Mouse (Mus musculus) heart, adult 2 months (tissue): ENCODE results near the gene Prpf31. TPM values are rescaled to one million over a fixed set of nuclear protein-coding genes. Genes with fewer than 3 reads are reported as not detected.
"Not testable (repeated sequence)": the region's sequence is repeated elsewhere in the genome, so short reads cannot be mapped to it uniquely, and the experiment has no call there.

ENCODE experiments used
- DNase-seq, 2 experiments: peaks; one replicate each; pipeline ENCODE4 v3.0.0; 2021
- H3K27ac ChIP-seq: fragments of 200-600 bp; 2 replicates; pipeline ENCODE4 v1.8.1; 2022
- H3K27me3 ChIP-seq: fragments of 200-500 bp; 2 replicates; pipeline ENCODE4 v1.6.1; 2012; ENCODE audit warnings: mild to moderate bottlenecking, low read length, inconsistent platforms, mixed read lengths; ENCODE audit not compliant: control insufficient read depth, insufficient read depth
- H3K36me3 ChIP-seq: fragments of 200-500 bp; 2 replicates; pipeline ENCODE4 v1.6.1; 2012; ENCODE audit warnings: low read length, inconsistent platforms; ENCODE audit not compliant: control insufficient read depth, insufficient read depth
- H3K4me1 ChIP-seq: fragments of 200-500 bp; 2 replicates; pipeline ENCODE4 v1.6.1; 2011; ENCODE audit warnings: low read length; ENCODE audit not compliant: control insufficient read depth, insufficient read depth
- H3K4me3 ChIP-seq: fragments of 200-600 bp; 2 replicates; pipeline ENCODE4 v1.8.1; 2022
- H3K79me2 ChIP-seq: fragments of 200-500 bp; replicated peaks from 2 replicates; pipeline ENCODE4 v1.6.1; 2012; ENCODE audit warnings: mild to moderate bottlenecking, inconsistent platforms, low read length, moderate library complexity, mixed read lengths; ENCODE audit not compliant: control insufficient read depth, insufficient read depth
- H3K9ac ChIP-seq: fragments of 200-500 bp; 2 replicates; pipeline ENCODE4 v1.6.1; 2012; ENCODE audit warnings: low read depth, mild to moderate bottlenecking, control low read depth, inconsistent platforms, low read length, mixed read lengths
- CTCF ChIP-seq: fragments of 200-600 bp; IDR thresholded peaks from 2 replicates; pipeline ENCODE4 v1.8.1; 2022; ENCODE audit warnings: antibody characterized with exemption, mild to moderate bottlenecking, moderate library complexity
- EP300 ChIP-seq: fragments of 200-500 bp; IDR thresholded peaks from 2 replicates; pipeline ENCODE4 v1.6.1; 2011; ENCODE audit warnings: low read depth, low read length, control low read depth; ENCODE audit not compliant: insufficient read depth
- POLR2A ChIP-seq: fragments of 200-500 bp; IDR thresholded peaks from 2 replicates; pipeline ENCODE4 v1.6.1; 2011; ENCODE audit warnings: mild to moderate bottlenecking, low read depth, low read length, control low read depth; ENCODE audit not compliant: insufficient read depth
- WGBS: fragments of 180-500 bp; shearing (Covaris S2); methylation state at CpG from one replicate; pipeline ENCODE4 v1.1.7; 2018; 5-methylcytosine and 5-hydroxymethylcytosine counted together
- intact Hi-C: fragments of 180-260 bp; cut with DNase I; formaldehyde crosslinking; loops from one replicate; pipeline ENCODE4 v1.15.1; 2025
- polyA plus RNA-seq: library from polyadenylated mRNA; depleted of rRNA; stranded (reverse); fragments of >200 nt; gene quantifications from 2 replicates; pipeline ENCODE4 v1.2.3, GENCODE M21; 2012
- total RNA-seq, 2 experiments: library from RNA; stranded (reverse); gene quantifications; 2 replicates each; pipeline ENCODE4 v1.2.3; 2021

Gene Prpf31
- total and polyA plus RNA-seq, 3 experiments: 21.5 to 24.4 (median 24.1) TPM

DNA sequence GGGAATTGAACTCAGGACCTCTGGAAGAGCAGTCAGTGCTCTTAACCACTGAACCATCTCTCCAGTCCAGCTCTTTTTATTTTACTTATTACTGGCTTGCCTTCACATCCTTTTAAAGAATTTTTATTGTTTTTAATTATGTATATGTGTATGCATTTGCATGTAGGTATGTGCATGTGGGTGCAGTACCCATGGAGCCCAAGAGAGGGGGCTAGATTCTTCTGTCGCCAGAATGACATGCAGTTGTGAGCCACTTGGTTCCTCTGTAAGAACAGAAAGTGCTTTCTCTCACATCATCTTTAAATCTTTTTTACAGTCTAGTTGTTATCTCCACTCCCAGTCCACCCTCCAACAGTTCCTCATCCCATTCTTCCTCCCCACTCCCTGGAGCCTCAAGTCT is 38.3 kb upstream of the Prpf31 start:
- Histone ChIP-seq H3K9ac (no peak overlapping the region), H3K79me2 (no peaks in the 10 kb centered on the region), H3K4me1 (no peaks in the 10 kb centered on the region), H3K27ac (no peak overlapping the region), H3K36me3 (no peaks in the 10 kb centered on the region), H3K27me3 (no peaks in the 10 kb centered on the region), H3K4me3 (no peak overlapping the region)
- no peak for DNase-seq
- intact Hi-C loops: no loop called here
- 66% methylated on average over 1 of the region's 1 CpGs for WGBS
- TF ChIP-seq POLR2A (no peak), CTCF (0 out of 2 replicates have a peak, but pooled peaks have one; percentile 10)

DNA sequence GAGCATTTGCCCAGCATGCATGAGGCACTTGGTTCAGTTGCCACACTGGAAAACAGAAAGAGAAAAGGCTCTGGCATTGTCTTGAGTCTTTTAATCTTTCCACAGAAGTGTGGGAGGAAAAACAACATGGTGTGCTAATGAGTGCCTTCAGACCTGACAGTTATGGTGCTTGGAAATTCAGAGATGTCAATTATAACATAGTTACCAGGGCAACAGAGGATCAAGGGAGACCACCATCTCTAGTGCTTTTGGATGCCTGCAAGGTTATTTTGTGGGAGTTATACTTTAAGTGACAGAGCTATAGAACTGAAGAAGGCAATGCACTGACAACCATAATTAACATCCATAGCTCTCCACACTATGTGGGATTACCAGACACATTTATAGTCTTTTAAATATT is 35.9 kb upstream of the Prpf31 start:
- DNase-seq: no peak
- H3K4me3 ChIP-seq: no peak overlapping the region
- H3K36me3 ChIP-seq: no peaks in the 10 kb centered on the region
- no peaks in the 10 kb centered on the region for H3K27me3 ChIP-seq
- no peak overlapping the region for H3K9ac ChIP-seq
- H3K79me2 ChIP-seq: no peaks in the 10 kb centered on the region
- intact Hi-C loops: no loop called here
- H3K27ac ChIP-seq: no peak overlapping the region
- TF ChIP-seq CTCF (no peak), POLR2A (no peak)
- H3K4me1 ChIP-seq: no peaks in the 10 kb centered on the region

DNA sequence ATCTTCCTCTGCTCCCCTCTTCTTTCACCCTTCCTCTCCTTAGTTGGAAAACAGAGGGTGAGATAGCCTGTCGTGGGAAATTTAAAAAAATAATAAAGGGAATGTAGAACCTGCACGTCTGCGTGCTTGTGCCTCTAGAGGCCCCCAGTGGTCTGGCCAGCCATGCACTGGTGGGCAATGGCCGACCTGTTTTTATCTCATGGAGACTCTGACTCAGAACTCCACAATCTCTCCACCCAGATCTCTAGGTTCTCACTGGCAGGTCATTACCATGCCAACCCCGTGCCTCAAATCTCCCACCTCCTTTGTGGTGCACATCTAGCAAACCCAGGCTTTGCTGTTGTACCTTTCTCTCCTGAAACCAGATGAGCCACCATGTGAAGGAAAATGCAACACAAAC is 35.1 kb upstream of the Prpf31 start:
- Histone ChIP-seq H3K36me3 (no peaks in the 10 kb centered on the region), H3K4me1 (no peaks in the 10 kb centered on the region), H3K27ac (no peak overlapping the region), H3K4me3 (no peak overlapping the region), H3K79me2 (no peaks in the 10 kb centered on the region), H3K27me3 (no peaks in the 10 kb centered on the region), H3K9ac (no peak overlapping the region)
- no peak for TF ChIP-seq EP300
- no peak for TF ChIP-seq CTCF
- no peak for TF ChIP-seq POLR2A
- DNase-seq: no peak
- intact Hi-C loops: no loop called here
- WGBS: 7% methylated on average over 5 of the region's 5 CpGs

DNA sequence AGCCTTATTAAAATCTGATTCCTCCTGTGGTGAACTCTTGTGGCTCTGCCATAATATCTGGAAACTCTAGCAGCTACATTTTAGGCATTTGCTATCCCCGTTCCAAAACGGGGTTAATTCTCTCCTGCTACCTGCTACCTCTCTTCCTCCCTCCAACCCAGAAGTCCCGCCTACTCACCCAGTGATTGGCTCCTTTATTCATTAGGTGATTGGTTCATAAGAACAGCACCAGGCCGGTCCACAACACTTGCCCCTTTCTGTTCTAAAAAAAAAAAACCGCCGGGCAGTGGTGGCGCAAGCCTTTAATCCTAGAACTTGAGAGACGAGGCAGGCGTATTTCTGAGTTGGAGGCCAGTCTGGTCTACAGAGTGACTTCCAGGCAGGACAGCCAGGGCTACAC is 34.6 kb upstream of the Prpf31 start:
- WGBS: 10% methylated on average over 9 of the region's 9 CpGs
- no peaks in the 10 kb centered on the region for H3K27me3 ChIP-seq
- intact Hi-C loops: no loop called here
- no peak overlapping the region for H3K27ac ChIP-seq
- no peak overlapping the region for H3K9ac ChIP-seq
- no peaks in the 10 kb centered on the region for H3K4me1 ChIP-seq
- no peaks in the 10 kb centered on the region for H3K36me3 ChIP-seq
- TF ChIP-seq CTCF (no peak), EP300 (no peak), POLR2A (no peak)
- peak in 1 of 2 experiments; percentile 9 for DNase-seq
- no peak overlapping the region for H3K4me3 ChIP-seq
- no peaks in the 10 kb centered on the region for H3K79me2 ChIP-seq

DNA sequence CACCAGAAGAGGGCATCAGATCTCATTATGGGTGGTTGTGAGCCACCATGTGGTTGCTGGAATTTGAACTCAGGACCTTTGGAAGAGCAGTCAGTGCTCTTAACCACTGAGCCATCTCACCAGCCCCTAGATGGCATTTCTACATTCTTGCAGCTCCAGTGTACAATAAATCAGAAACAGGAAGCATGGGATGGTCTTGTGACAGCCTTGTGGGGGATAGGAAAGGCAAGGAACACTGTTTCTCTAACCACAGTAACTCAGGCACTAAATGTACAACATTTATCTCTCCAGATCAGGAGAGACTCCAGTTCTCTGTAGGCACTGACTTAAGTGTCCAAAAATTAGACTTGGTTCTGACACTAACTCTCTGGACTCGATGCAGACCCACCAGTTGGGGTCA is 32.0 kb upstream of the Prpf31 start:
- intact Hi-C loops, H3K27me3 ChIP-seq, H3K79me2 ChIP-seq, H3K4me3 ChIP-seq, H3K4me1 ChIP-seq, H3K36me3 ChIP-seq, H3K27ac ChIP-seq, DNase-seq, H3K9ac ChIP-seq: not testable (repeated sequence)
- WGBS: 46% methylated on average over 1 of the region's 1 CpGs

DNA sequence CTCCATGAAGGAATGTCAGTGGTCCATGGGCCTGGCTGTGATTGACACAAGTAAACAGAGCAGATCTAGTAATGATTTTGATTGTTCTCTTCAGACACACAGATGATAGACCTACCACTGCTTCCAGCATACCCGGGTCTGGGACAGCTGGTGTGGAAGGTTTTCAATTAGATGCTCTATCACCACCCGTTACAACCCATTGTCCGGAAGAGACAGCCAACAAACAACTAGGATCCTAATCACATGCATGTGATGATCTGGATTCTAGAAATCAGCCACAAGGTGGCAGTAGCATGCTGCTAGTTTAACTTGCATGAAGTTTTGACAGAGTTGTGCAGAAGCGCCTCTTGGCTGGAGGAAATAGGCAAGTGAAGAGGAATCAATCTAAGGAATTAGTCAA is 28.7 kb upstream of the Prpf31 start:
- WGBS: 3% methylated on average over 4 of the region's 4 CpGs
- Histone ChIP-seq H3K27ac (no peak overlapping the region), H3K4me1 (no peaks in the 10 kb centered on the region; the same call in 1 of the 2 replicates), H3K4me3 (no peak overlapping the region), H3K9ac (no peak overlapping the region), H3K36me3 (no peaks in the 10 kb centered on the region), H3K27me3 (no peaks in the 10 kb centered on the region), H3K79me2 (no peaks in the 10 kb centered on the region)
- no peak for TF ChIP-seq EP300
- TF ChIP-seq POLR2A: no peak
- peak; percentile 95 for TF ChIP-seq CTCF
- peak; percentile 34 to 50 for DNase-seq
- intact Hi-C loops: loop anchor here (5.0 kb wide), 1 partner anchor 379 kb away; no protein-coding TSS in a partner anchor
